Mouse (Mus musculus) right cerebral cortex, adult 2 months (tissue): ENCODE data around the gene Tmem189.

Experiments
- DNase-seq, 2 experiments: peaks; one replicate each; pipeline ENCODE4 v3.0.0; 2021 to 2022; ENCODE audit warnings: low spot score in 2 of 2

Gene Tmem189

DNA sequence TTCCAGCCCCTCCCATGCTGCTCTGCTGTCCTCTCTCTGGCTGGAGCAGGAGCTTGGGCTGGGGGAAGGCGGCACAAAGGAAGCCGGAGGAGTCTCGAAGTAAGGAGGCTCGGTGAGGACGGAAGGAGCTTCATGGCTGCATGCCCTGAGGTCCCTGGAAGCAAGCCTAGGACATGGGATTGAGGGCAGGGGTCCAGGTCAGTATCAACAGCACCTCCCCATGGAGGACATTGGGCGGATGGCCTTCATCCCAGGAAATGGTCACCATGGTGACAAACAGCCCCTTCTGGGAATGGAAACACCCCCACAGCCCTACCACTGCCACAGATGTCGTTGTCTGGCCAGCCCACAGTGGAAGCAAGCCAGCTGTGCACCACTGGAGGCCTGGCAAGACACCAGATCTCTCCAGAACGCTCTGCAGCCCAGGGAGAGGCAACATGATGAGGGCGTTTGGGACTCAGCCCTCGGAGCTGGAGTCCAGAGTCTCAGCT lies 95.1 kb downstream of the Tmem189 start:
- DNase-seq, result peak in 1 of 2 experiments; percentile 64

GRCm38 (mm10) chr2:167593551-167594250 lies 95.9 kb downstream of the Tmem189 start:
- no peak for DNase-seq
